Mouse (Mus musculus): ENCODE data around the gene Csrnp1. TPM values are rescaled to one million over a fixed set of nuclear protein-coding genes. Genes with fewer than 3 reads are reported as not detected.
A peak's percentile ranks its signal among the peaks of the same experiment; 100 is the strongest.

Csrnp1 gene
- polyA plus RNA-seq, 1 experiment from 2014 or later = 3.3 TPM

DNA sequence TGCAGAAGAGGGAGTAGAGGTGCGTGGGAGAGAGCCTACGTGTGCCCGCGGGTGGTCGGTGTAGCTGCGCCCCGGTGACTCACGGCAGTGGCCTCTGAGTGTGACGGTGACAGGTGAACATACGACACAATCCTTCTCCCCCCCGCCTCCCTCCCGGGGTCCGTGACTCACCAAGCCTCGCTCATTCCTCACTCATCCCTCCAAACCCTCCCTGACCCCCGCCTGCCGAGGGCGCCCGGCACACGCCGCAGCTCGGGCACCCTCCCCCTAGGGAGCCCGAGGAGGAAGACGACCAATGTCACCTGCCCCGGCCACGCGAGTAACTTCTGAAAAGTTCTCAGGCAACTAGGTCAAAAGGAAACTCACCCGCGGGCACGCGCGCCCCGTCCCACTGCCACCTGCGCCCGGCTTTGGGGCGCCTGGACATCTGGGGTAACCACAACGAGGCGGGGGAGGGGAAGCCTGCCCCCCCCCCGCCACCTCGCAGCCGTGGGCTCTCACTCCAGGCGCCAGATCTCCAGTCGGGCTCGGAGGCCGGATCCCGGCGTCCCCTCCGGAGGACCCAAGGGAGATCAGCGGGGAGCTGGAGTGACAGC, 1.4 kb downstream of the Csrnp1 start:
- Histone ChIP-seq H3K27me3 (no peaks in the 10 kb centered on the region), H3K4me1 (peaks cover 57% of the 10 kb centered on the region), H3K9ac (peak overlapping the region; percentile 77), H3K9me3 (no peaks in the 10 kb centered on the region), H3K27ac (peak overlapping the region; percentile 91), H3K36me3 (no peaks in the 10 kb centered on the region), H3K4me3 (peak overlapping the region; percentile 65), H3K4me2 (peak overlapping the region; percentile 99)
- peak; percentile 0; the same call in 1 of the 2 replicates for ATAC-seq (ENCODE audit: insufficient number of reproducible peaks, insufficient read depth, low FRiP score, low TSS enrichment, low read depth)
- under 1% methylated on average over 42 of the region's 48 CpGs for WGBS

DNA sequence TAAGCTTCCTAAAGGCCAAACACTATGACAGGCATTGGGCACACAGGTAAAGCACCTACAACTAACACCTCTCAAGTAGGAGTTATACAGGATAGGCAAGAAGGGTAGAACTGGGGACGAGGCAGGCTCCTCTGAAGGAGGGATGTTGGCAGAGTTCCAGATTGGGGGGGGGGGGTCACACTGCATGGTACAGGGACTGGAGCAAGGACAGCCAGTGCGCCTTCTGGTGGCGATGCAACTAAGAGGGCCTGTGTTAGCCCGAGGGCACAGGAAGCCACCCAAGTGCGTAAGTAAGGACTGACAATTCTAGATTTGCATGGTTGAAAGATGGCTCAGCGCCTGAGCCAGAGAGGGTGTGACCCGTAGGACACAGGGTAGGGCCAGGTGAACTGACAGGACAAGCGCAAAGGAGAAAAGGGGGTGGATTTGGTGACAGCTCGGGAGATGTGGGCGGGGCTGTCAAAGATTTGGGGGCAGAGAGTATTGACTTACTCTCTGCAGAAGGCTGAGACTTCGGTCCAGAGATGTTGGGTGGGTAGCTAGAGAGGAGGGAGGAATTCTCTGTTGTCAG, 2.1 kb downstream of the Csrnp1 start:
- Histone ChIP-seq H3K27ac (peak overlapping the region; percentile 91), H3K4me1 (peaks cover 64% of the 10 kb centered on the region), H3K9me3 (no peaks in the 10 kb centered on the region), H3K36me3 (no peaks in the 10 kb centered on the region), H3K27me3 (no peaks in the 10 kb centered on the region), H3K4me2 (peak overlapping the region; percentile 99), H3K9ac (peak overlapping the region; percentile 77), H3K4me3 (peak overlapping the region; percentile 65)
- 0 out of 2 replicates have a peak, but pooled peaks have one; percentile 28 for ATAC-seq (ENCODE audit: insufficient number of reproducible peaks, insufficient read depth, low FRiP score, low TSS enrichment, low read depth)
- 2% methylated on average over 11 of the region's 11 CpGs for WGBS

DNA sequence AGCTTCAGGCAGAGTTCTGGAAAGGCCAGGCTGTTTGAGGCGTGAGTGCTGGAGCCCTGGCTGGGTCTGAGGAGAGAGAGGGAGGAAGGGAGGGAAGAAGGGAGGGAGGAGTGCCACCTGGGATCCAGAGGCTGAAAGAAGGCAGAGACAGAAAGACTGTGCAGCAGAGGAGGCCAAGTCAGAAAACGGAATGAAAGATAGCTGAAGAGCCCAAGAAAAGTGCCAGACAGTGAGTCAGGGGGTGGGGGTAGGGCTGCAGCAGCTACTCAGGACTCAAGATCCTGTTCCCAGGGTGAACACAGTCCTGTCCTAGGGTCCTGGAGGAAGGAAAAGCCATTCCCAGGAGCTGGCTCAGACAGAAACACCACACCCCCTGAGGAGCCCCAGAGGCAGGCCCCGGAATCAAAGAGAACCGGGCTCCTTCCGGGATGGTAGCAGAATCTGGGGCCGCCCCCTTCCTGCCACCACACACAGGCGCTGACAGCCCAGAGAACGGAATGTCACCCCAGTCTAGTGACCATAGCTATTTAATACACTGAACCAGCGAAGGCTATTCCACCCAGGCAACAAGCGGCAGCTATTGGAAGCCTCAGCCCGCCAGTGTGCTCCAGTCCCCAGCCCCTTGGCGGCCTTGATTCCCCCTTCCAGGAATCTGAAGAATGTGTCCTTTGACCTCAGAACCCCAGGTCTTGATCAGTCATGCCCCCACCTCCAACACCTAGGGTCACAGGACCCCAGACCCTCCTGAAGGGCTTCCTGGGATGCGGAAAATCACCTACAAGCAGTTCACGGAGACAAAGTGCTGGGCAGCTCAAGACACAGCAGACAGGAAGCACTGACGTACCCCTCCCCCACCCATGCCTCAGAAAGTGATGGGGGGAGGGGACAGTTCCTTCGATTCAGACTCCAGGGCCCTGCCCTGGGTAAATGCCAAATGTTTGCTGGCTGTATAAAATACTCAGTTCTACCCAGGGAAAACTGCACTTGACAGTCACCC, 3.0 kb downstream of the Csrnp1 start:
- Histone ChIP-seq H3K9me3 (no peaks in the 10 kb centered on the region), H3K36me3 (no peaks in the 10 kb centered on the region), H3K4me3 (peak overlapping the region; percentile 65), H3K27me3 (no peaks in the 10 kb centered on the region), H3K4me2 (peak overlapping the region; percentile 99), H3K9ac (peak overlapping the region; percentile 65), H3K4me1 (peaks cover 72% of the 10 kb centered on the region), H3K27ac (peak overlapping the region; percentile 91)
- 2% methylated on average over 16 of the region's 16 CpGs for WGBS
- 0 out of 2 replicates have a peak, but pooled peaks have one; percentile 23 for ATAC-seq (ENCODE audit: insufficient number of reproducible peaks, insufficient read depth, low FRiP score, low TSS enrichment, low read depth)

DNA sequence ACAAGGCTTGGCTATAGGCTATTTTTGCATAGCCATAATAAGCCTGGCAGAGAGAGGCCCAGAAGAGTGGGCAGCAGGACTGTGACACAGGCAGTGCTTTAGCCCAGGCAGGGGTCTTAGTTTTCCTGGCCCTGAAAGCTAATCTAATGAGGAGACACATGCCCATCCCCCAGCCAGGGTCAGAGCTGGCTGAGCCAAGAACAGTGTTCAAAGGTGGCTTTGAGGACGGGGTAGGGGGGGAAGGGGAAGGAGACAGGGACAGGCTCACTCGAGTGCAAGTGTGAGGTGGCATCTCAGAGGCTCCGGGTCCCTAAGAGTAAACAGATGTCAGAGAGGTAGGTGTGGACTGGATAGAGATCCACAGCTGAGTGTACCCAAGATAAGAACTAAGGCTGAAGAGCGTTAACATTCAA, 3.7 kb downstream of the Csrnp1 start:
- 4% methylated on average over 4 of the region's 4 CpGs for WGBS
- peak overlapping the region; percentile 99 for H3K4me2 ChIP-seq
- no peaks in the 10 kb centered on the region for H3K9me3 ChIP-seq
- H3K36me3 ChIP-seq = no peaks in the 10 kb centered on the region
- H3K27ac ChIP-seq = peak overlapping the region; percentile 91
- no peak for ATAC-seq (ENCODE audit: insufficient number of reproducible peaks, insufficient read depth, low FRiP score, low TSS enrichment, low read depth)
- peak overlapping the region; percentile 65 for H3K9ac ChIP-seq
- H3K27me3 ChIP-seq = no peaks in the 10 kb centered on the region
- peaks cover 68% of the 10 kb centered on the region for H3K4me1 ChIP-seq
- peak overlapping the region; percentile 65 for H3K4me3 ChIP-seq

DNA sequence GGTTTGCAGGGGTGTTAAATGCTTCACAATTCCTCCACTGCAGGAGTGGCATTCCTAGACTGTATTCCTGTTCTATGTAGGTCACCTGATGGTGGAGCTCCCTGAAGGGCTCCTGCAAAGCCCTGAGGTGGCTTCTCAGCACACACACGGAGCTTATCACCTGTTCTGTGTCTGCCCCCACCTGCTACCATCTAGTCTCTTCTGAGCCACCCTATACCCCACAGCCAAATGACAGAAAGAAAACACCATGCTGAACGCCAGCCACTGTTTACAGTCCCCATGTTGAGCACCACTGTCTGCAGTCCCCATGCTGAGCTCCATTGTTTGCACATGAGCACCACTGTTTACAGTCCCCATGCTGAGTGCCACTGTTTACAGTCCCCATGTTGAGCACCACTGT, 4.7 kb downstream of the Csrnp1 start:
- no peak overlapping the region for H3K4me3 ChIP-seq
- H3K27ac ChIP-seq = no peak overlapping the region
- H3K27me3 ChIP-seq = no peaks in the 10 kb centered on the region
- ATAC-seq (ENCODE audit: insufficient number of reproducible peaks, insufficient read depth, low FRiP score, low TSS enrichment, low read depth) = no peak
- no peaks in the 10 kb centered on the region for H3K9me3 ChIP-seq
- no peak overlapping the region for H3K4me2 ChIP-seq
- no peak overlapping the region for H3K9ac ChIP-seq
- peaks cover 66% of the 10 kb centered on the region for H3K4me1 ChIP-seq
- no peaks in the 10 kb centered on the region for H3K36me3 ChIP-seq
- 46% methylated on average over 2 of the region's 2 CpGs for WGBS

DNA sequence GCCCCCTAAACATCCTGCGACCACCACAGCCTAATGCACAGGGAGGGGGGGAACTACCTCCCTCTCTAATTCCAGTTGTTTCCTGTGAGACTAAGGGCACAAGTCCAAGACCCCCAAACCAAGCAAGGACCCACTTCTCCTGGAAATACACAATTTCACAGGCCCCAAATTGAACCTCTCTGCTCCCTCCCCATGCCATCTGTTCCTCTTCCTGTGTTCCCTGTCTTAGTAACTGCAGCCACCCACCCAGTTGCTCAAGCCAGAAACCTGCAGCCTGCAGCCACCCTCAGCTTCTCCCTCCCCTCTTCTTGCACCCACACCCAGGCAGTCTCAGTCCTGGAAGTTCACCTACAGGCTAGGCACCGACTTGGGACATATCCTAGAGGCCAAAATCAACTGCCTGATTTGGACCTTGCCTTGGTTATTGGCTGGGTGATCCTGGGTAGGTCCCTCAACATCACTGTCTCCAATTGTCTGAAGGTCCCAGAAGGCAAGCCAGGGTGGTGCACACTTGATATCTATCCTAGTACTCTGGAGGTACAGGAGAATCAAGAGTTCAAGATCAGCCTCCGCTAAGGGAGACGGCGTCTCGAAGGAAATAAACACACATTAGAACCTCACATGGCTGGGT, 5.5 kb downstream of the Csrnp1 start:
- WGBS = 83% methylated on average over 6 of the region's 6 CpGs
- no peak overlapping the region for H3K27ac ChIP-seq

DNA sequence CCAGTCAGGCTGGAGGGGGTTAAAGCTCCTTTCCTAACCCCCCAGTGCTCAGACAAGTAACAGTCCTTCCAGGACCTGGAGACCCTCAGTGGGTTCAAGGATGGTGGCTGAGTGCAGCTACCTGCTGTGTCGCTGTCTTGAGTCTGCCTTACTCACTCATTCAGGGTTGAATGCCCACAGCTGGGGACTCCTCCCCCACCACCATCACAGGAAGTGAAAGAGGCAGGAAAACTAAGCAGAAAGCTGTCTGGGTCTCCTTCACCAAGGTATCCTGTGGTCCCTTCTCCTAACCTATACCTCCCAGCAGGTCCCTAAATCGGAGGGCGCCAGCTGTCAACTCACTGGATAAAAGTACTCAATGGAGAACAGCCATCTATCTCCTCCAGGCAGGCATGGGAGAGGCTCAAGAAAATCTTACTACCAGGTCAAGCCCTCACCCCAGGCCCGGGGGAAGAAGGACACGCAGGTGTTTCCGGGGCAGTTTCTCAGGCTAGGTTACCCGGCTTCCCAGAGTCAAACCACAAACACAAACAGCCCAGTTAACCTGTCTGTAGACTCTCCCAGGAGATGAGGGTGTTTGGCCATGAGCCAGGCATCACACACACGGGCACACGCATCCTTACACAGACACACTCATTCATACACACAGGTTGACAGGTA, 6.2 kb downstream of the Csrnp1 start:
- Histone ChIP-seq H3K9me3 (no peaks in the 10 kb centered on the region), H3K27me3 (no peaks in the 10 kb centered on the region), H3K4me3 (no peak overlapping the region), H3K4me2 (peak overlapping the region; percentile 2; the same call in 1 of the 2 replicates), H3K27ac (no peak overlapping the region), H3K9ac (0 out of 2 replicates have a peak overlapping the region, but pooled peaks have one; percentile 4), H3K4me1 (peaks cover 60% of the 10 kb centered on the region), H3K36me3 (peaks cover 14% of the 10 kb centered on the region)
- ATAC-seq (ENCODE audit: insufficient number of reproducible peaks, insufficient read depth, low FRiP score, low TSS enrichment, low read depth) = no peak
- WGBS = 45% methylated on average over 9 of the region's 9 CpGs

More for the DNA sequence above, 5.5 kb downstream of the Csrnp1 start:
- Histone ChIP-seq H3K36me3 (peaks cover 8% of the 10 kb centered on the region), H3K4me2 (no peak overlapping the region), H3K4me3 (no peak overlapping the region), H3K27me3 (no peaks in the 10 kb centered on the region), H3K9ac (0 out of 2 replicates have a peak overlapping the region, but pooled peaks have one; percentile 11), H3K9me3 (no peaks in the 10 kb centered on the region), H3K4me1 (peaks cover 60% of the 10 kb centered on the region)
- ATAC-seq (ENCODE audit: insufficient number of reproducible peaks, insufficient read depth, low FRiP score, low TSS enrichment, low read depth) = no peak

DNA sequence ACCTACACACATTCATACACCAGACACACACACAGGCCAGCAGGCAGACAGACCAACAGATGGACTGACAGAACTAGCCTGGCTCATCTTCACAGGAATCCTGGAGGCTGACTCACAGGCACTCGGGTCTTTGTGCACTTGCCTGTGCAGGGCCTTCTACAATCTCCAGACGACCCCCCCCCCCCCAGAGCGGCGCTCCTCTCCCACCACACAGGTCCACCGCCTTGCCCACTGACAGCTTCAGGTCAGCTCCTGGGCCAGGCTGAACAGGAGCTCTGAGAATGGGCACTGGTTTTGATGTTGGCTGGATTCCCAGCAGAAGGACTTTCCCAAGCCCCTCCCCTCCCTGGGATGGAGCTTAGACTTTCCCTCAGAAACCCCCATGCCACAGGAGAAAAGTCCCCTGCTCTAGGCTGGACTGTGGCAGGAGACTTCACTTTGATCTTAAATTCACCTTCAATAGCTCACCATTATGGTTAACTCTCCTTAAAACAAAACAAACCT, 6.8 kb downstream of the Csrnp1 start:
- H3K4me2 ChIP-seq = no peak overlapping the region
- 48% methylated on average over 5 of the region's 5 CpGs for WGBS
- H3K9me3 ChIP-seq = no peaks in the 10 kb centered on the region
- H3K27ac ChIP-seq = no peak overlapping the region; the same call in 1 of the 2 replicates
- no peak for ATAC-seq (ENCODE audit: insufficient number of reproducible peaks, insufficient read depth, low FRiP score, low TSS enrichment, low read depth)
- peaks cover 21% of the 10 kb centered on the region for H3K36me3 ChIP-seq
- peaks cover 54% of the 10 kb centered on the region for H3K4me1 ChIP-seq
- H3K4me3 ChIP-seq = no peak overlapping the region
- H3K27me3 ChIP-seq = no peaks in the 10 kb centered on the region
- H3K9ac ChIP-seq = 0 out of 2 replicates have a peak overlapping the region, but pooled peaks have one; percentile 4

DNA sequence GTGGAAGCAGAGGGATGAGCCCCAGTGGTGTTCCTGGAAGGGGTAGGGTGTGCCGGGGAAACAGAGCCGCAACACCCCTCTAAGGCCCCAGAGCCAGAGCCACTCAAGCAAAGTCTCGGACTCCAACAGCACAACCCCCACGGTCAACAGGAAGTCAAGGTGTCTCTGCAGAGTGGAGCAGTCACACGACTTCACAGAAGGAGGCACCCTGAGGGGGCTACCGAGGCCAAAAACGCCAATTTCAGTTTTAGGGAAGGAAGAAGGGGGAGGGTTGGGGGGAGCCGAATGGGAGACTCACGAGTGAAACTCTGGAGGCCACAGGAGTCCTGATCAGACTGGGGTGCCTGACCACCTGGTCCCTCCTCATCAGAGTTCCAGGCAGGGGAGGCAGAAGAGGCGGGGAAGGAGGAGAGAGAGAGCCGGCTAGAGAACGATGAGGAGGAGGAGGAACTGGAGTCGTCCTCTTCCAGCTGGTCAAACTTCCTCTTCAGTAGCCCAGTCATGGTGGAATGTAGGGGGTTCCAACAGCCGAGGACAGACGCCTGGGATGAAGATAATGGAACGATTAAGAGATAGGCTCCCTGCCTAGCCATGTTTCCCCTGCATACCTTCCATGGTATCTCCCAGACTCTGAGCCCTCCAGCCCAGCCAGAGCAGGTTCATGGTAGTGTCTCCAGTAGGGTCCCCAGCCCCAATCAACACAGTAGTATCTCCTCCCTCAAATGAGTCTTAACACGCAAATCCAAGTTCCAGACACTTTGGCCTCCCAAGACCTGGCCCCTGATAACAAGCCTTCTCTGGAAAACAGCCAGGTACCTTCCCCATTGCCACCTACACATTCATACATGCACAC, 7.5 kb downstream of the Csrnp1 start:
- 49% methylated on average over 17 of the region's 17 CpGs for WGBS
- no peak for ATAC-seq (ENCODE audit: insufficient number of reproducible peaks, insufficient read depth, low FRiP score, low TSS enrichment, low read depth)
- no peak overlapping the region for H3K4me3 ChIP-seq
- H3K4me2 ChIP-seq = no peak overlapping the region
- H3K27me3 ChIP-seq = no peaks in the 10 kb centered on the region
- H3K9ac ChIP-seq = no peak overlapping the region
- peaks cover 48% of the 10 kb centered on the region for H3K4me1 ChIP-seq
- no peaks in the 10 kb centered on the region for H3K9me3 ChIP-seq
- H3K27ac ChIP-seq = no peak overlapping the region; the same call in 1 of the 2 replicates
- H3K36me3 ChIP-seq = peaks cover 28% of the 10 kb centered on the region

DNA sequence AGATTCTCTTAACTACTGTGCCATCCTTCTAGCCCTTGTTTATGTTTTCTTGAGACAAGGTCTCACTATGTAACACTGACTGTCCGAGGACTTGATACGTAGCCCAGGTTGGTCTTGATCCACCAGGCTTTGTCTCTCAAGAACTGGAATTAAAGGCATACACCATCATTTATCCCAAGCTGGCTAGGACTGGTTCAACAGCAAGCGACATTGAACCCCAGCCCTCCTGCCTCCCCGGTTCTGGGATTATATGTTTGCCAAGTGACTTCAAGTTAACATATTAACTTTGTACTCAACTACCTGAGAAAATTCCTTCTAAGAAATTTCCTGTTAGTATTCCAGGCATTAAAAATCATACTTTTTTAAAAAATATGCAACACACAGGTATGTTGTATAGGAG, 9.2 kb downstream of the Csrnp1 start:
- H3K4me1 ChIP-seq = peaks cover 44% of the 10 kb centered on the region
- H3K4me2 ChIP-seq = no peak overlapping the region
- no peak overlapping the region for H3K4me3 ChIP-seq
- no peak overlapping the region for H3K9ac ChIP-seq
- ATAC-seq (ENCODE audit: insufficient number of reproducible peaks, insufficient read depth, low FRiP score, low TSS enrichment, low read depth) = no peak
- 91% methylated on average over 4 of the region's 4 CpGs for WGBS
- peaks cover 32% of the 10 kb centered on the region for H3K36me3 ChIP-seq
- no peaks in the 10 kb centered on the region for H3K9me3 ChIP-seq
- H3K27ac ChIP-seq = no peak overlapping the region
- no peaks in the 10 kb centered on the region for H3K27me3 ChIP-seq
